Mouse (Mus musculus): ENCODE data around the gene Rpn1. TPM values are rescaled to one million over a fixed set of nuclear protein-coding genes. Genes with fewer than 3 reads are reported as not detected.

The Rpn1 gene
- polyA plus RNA-seq, 1 experiment from 2014 or later, result 238 TPM

DNA sequence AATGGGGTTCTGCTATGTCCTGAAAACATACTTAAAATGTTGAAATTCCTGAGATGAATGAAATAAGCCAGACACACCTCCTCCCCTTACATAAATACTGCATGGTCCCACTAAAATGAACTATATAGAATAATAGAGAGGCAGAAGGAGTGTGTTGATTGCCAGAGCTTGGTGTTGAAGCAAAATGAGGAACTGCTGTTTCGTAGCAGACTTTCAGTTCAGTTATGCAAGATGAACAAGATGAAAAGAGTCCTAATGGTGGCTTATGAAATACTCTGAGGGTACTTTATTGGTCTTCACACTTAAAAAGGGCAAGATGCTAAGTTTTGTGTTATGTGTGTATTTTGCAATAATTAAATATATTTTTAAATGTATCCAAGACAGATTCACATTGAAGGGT is 15.5 kb upstream of the Rpn1 start:
- no peak overlapping the region for H3K4me3 ChIP-seq (replicated peaks)
- H3K27ac ChIP-seq, result no peak overlapping the region
- H3K4me2 ChIP-seq, result no peak overlapping the region
- H3K4me1 ChIP-seq, result no peaks in the 10 kb centered on the region
- no peak overlapping the region for H3K9ac ChIP-seq
- WGBS, result 91% methylated on average over 1 of the region's 1 CpGs
- no peaks in the 10 kb centered on the region for H3K9me3 ChIP-seq
- H3K27me3 ChIP-seq, result peaks cover 14% of the 10 kb centered on the region; the same call in 1 of the 2 replicates
- ATAC-seq (ENCODE audit: low FRiP score), result no peak
- no peaks in the 10 kb centered on the region for H3K36me3 ChIP-seq (replicated peaks)

GRCm38 (mm10) chr6:88070468-88070867 is 13.8 kb upstream of the Rpn1 start:
- peaks cover 8% of the 10 kb centered on the region for H3K4me1 ChIP-seq
- H3K27ac ChIP-seq, result no peak overlapping the region
- H3K36me3 ChIP-seq (replicated peaks), result no peaks in the 10 kb centered on the region
- 76% methylated on average over 6 of the region's 6 CpGs for whole genome bisulfite sequencing
- no peak overlapping the region for H3K4me2 ChIP-seq
- H3K9ac ChIP-seq, result no peak overlapping the region
- ATAC-seq (ENCODE audit: low FRiP score), result no peak
- peaks cover 14% of the 10 kb centered on the region; the same call in 1 of the 2 replicates for H3K27me3 ChIP-seq
- H3K4me3 ChIP-seq (replicated peaks), result no peak overlapping the region
- H3K9me3 ChIP-seq, result no peaks in the 10 kb centered on the region

GRCm38 (mm10) chr6:88071216-88071615 is 13.1 kb upstream of the Rpn1 start:
- no peak for ATAC-seq (ENCODE audit: low FRiP score)
- 72% methylated on average over 5 of the region's 5 CpGs for WGBS
- H3K9me3 ChIP-seq, result no peaks in the 10 kb centered on the region

DNA sequence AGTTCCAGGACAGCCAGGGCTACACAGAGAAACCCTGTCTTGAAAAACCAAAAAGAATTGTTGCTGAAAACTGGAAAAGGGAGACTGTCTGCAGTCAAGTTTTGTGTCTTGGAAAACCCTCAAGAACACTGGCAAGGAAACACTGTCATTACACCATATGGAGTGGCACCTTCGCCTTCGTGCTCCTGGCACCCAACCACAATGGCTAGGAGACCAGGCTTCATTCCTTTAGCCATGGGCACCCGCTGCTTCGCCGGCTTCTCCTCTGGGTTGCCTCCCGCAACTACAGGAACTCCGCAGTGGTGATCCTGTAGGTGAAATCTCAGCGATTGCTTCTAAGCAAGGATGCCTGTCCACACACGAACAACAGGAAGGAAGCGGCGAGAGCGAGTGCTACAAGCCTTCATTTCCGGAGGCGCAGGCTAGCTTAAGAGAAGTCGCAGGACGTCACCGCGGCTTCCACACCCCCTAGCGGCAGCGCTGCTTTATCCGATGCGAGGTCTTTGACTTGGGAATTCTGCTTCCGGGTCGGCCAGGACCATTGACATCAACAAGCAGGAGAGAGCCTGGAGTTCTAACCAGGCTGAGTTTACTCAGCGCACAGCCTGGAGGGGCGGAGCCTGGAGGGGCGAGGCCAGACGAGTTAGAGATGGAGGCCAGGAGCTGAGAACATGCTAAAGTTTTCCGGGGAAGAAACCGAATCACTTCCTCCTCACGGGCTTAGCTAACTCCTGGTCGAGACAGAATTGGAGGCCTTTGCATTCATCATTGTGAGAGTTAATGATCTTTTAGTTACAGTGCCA is 9.3 kb upstream of the Rpn1 start:
- 5% methylated on average over 32 of the region's 32 CpGs for WGBS
- peak; percentile 97 for ATAC-seq (ENCODE audit: low FRiP score)
- peak overlapping the region; percentile 88 for H3K27ac ChIP-seq
- no peaks in the 10 kb centered on the region for H3K9me3 ChIP-seq
- H3K4me3 ChIP-seq (replicated peaks), result peak overlapping the region; percentile 44
- H3K27me3 ChIP-seq, result peaks cover 32% of the 10 kb centered on the region; the same call in 1 of the 2 replicates
- H3K9ac ChIP-seq, result peak overlapping the region; percentile 63
- peak overlapping the region; percentile 72 for H3K4me2 ChIP-seq
- peaks cover 11% of the 10 kb centered on the region for H3K4me1 ChIP-seq
- H3K36me3 ChIP-seq (replicated peaks), result no peaks in the 10 kb centered on the region

More at GRCm38 (mm10) chr6:88071216-88071615, 13.1 kb upstream of the Rpn1 start:
- no peak overlapping the region for H3K4me2 ChIP-seq
- no peak overlapping the region for H3K9ac ChIP-seq
- no peak overlapping the region for H3K4me3 ChIP-seq (replicated peaks)
- H3K4me1 ChIP-seq, result peaks cover 11% of the 10 kb centered on the region
- no peaks in the 10 kb centered on the region for H3K36me3 ChIP-seq (replicated peaks)
- peaks cover 14% of the 10 kb centered on the region; the same call in 1 of the 2 replicates for H3K27me3 ChIP-seq
- no peak overlapping the region for H3K27ac ChIP-seq

GRCm38 (mm10) chr6:88075960-88076517 is 8.2 kb upstream of the Rpn1 start:
- no peaks in the 10 kb centered on the region for H3K36me3 ChIP-seq (replicated peaks)
- no peak overlapping the region for H3K4me2 ChIP-seq
- H3K9me3 ChIP-seq, result no peaks in the 10 kb centered on the region
- H3K27me3 ChIP-seq, result peaks cover 37% of the 10 kb centered on the region
- H3K4me3 ChIP-seq (replicated peaks), result no peak overlapping the region
- H3K27ac ChIP-seq, result no peak overlapping the region
- WGBS, result 74% methylated on average over 1 of the region's 1 CpGs
- no peak for ATAC-seq (ENCODE audit: low FRiP score)
- no peak overlapping the region for H3K9ac ChIP-seq
- H3K4me1 ChIP-seq, result peaks cover 11% of the 10 kb centered on the region

GRCm38 (mm10) chr6:88083095-88083494 is 1.2 kb upstream of the Rpn1 start:
- Histone ChIP-seq H3K9ac (no peak overlapping the region), H3K27ac (no peak overlapping the region), H3K4me1 (peaks cover 26% of the 10 kb centered on the region), H3K4me2 (no peak overlapping the region), H3K27me3 (peaks cover 27% of the 10 kb centered on the region), H3K36me3 (replicated peaks) (0 out of 2 replicates have a peak, but pooled peaks cover under 1% of the 10 kb centered on the region), H3K9me3 (no peaks in the 10 kb centered on the region), H3K4me3 (replicated peaks) (no peak overlapping the region)
- WGBS, result 82% methylated on average over 7 of the region's 7 CpGs
- no peak for ATAC-seq (ENCODE audit: low FRiP score)

- ATAC-seq (ENCODE audit: low FRiP score), result no peak
- 57% methylated on average over 3 of the region's 3 CpGs for WGBS
- H3K4me3 ChIP-seq (replicated peaks), result no peak overlapping the region; the same call in 1 of the 2 replicates
- peaks cover 7% of the 10 kb centered on the region; the same call in 1 of the 2 replicates for H3K36me3 ChIP-seq (replicated peaks)
- no peak overlapping the region for H3K27ac ChIP-seq
- H3K9me3 ChIP-seq, result no peaks in the 10 kb centered on the region
- peak overlapping the region; percentile 90 for H3K4me2 ChIP-seq
- H3K27me3 ChIP-seq, result peaks cover 25% of the 10 kb centered on the region
- peaks cover 26% of the 10 kb centered on the region for H3K4me1 ChIP-seq
- no peak overlapping the region for H3K9ac ChIP-seq
These were observed 610 bp upstream of the Rpn1 start for GRCm38 (mm10) chr6:88083672-88084071.

- Histone ChIP-seq H3K27ac (no peak overlapping the region), H3K27me3 (no peaks in the 10 kb centered on the region), H3K4me1 (peaks cover 22% of the 10 kb centered on the region), H3K4me3 (replicated peaks) (no peak overlapping the region), H3K9me3 (no peaks in the 10 kb centered on the region), H3K4me2 (no peak overlapping the region), H3K36me3 (replicated peaks) (peaks cover 48% of the 10 kb centered on the region), H3K9ac (no peak overlapping the region)
- ATAC-seq (ENCODE audit: low FRiP score), result no peak
- 100% methylated on average over 1 of the region's 1 CpGs for WGBS
These were observed 4.7 kb downstream of the Rpn1 start for GRCm38 (mm10) chr6:88088971-88089370.

DNA sequence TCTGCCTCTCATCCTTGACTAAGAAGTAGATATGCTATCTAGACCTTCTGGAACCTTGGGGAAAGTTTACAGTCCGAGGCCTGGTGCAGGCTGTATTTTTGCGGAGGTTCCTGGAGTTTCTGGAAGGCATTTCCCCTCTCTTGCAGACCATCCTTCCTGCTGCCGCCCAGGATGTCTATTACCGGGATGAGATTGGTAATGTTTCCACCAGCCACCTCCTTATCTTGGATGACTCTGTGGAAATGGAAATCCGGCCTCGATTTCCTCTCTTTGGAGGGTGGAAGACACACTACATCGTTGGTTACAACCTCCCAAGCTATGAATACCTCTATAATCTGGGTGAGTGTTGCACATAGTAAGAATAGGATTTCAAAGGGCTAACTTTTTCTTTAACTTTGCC is 11.1 kb downstream of the Rpn1 start:
- H3K36me3 ChIP-seq (replicated peaks), result peaks cover 92% of the 10 kb centered on the region
- H3K27me3 ChIP-seq, result no peaks in the 10 kb centered on the region
- H3K4me1 ChIP-seq, result no peaks in the 10 kb centered on the region
- H3K4me3 ChIP-seq (replicated peaks), result no peak overlapping the region
- H3K9ac ChIP-seq, result no peak overlapping the region
- H3K27ac ChIP-seq, result no peak overlapping the region
- no peaks in the 10 kb centered on the region for H3K9me3 ChIP-seq
- ATAC-seq (ENCODE audit: low FRiP score), result no peak
- no peak overlapping the region for H3K4me2 ChIP-seq
- 92% methylated on average over 7 of the region's 7 CpGs for WGBS

- Histone ChIP-seq H3K27me3 (no peaks in the 10 kb centered on the region), H3K27ac (no peak overlapping the region), H3K36me3 (replicated peaks) (peaks cover 75% of the 10 kb centered on the region), H3K9ac (no peak overlapping the region), H3K9me3 (no peaks in the 10 kb centered on the region), H3K4me2 (no peak overlapping the region), H3K4me3 (replicated peaks) (no peak overlapping the region), H3K4me1 (peaks cover 10% of the 10 kb centered on the region)
- 94% methylated on average over 6 of the region's 6 CpGs for WGBS
- ATAC-seq (ENCODE audit: low FRiP score), result no peak
These were observed 17.8 kb downstream of the Rpn1 start for GRCm38 (mm10) chr6:88102096-88102495.

DNA sequence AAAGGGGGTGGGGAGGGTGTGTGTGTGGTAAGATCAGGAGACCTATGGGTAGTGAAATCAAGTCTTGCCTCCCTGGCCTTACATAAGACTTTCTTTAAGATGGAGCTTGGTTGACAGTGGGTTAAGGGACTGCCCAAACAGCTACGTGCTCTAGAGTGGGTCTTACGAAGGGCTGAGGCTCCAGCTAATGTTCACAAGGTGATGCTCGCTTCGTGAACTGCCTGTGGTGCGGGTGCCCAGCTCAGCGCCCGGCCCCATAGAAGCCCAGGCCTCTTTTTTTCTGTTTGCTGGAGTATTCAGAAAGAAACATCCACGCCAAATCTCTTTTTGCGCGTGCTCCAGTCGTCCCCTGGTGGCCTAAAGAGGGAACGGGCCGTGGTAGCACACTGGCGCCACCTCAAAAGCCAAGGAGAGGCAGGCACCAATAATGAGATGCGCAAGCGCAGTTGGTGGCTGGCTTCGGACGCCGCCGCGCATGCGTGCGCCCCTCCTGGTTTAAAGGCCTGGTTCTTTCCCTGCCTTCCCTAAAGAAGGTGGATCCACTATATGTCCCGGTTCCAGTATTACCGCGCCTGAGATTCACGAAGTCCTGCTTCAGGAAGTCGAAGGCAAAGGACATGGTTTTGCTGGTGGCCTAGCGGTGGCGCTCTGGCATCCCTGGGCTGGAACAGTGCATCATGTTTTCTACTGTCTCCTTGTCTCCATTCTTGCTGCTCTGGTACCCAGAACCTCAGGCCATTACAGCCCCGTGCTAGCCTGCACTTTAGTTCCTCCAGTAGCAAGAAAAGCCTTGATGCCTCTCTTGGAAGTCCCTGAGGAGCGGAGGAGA is 21.7 kb downstream of the Rpn1 start:
- H3K9me3 ChIP-seq, result no peaks in the 10 kb centered on the region
- H3K4me3 ChIP-seq (replicated peaks), result peak overlapping the region; percentile 10; the same call in 1 of the 2 replicates
- peak overlapping the region; percentile 43; the same call in 1 of the 2 replicates for H3K27ac ChIP-seq
- peak overlapping the region; percentile 13; the same call in 1 of the 2 replicates for H3K9ac ChIP-seq
- H3K36me3 ChIP-seq (replicated peaks), result peaks cover 37% of the 10 kb centered on the region
- peak overlapping the region; percentile 38 for H3K4me2 ChIP-seq
- 11% methylated on average over 32 of the region's 32 CpGs for WGBS
- H3K27me3 ChIP-seq, result peaks cover 3% of the 10 kb centered on the region; the same call in 1 of the 2 replicates
- peak; percentile 91 for ATAC-seq (ENCODE audit: low FRiP score)
- H3K4me1 ChIP-seq, result peaks cover 10% of the 10 kb centered on the region
